Mouse (Mus musculus) cerebellum, postnatal 14 days (tissue): ENCODE data around the gene Tnpo3.

Experiments
- DNase-seq, 2 experiments: peaks; one replicate each; pipeline ENCODE4 v3.0.0; 2021; ENCODE audit warnings: mixed read lengths in 2 of 2

Gene Tnpo3

GRCm38 (mm10) chr6:29527361-29528164 lies 82.1 kb downstream of the Tnpo3 start:
- DNase-seq = no peak

GRCm38 (mm10) chr6:29526281-29527251 lies 83.1 kb downstream of the Tnpo3 start, which contains the start of gene Irf5:
TSS of gene Irf5 (plus strand) at chr6:29526625.
- DNase-seq = peak; percentile 17 to 30

- peak in 1 of 2 experiments; percentile 55 for DNase-seq
These were observed 84.4 kb downstream of the Tnpo3 start for GRCm38 (mm10) chr6:29525256-29525655.

GRCm38 (mm10) chr6:29524034-29524489 lies 85.6 kb downstream of the Tnpo3 start:
- DNase-seq = no peak

GRCm38 (mm10) chr6:29523301-29524033 lies 86.2 kb downstream of the Tnpo3 start:
- DNase-seq = no peak

- no peak for DNase-seq
These were observed 86.9 kb downstream of the Tnpo3 start for GRCm38 (mm10) chr6:29522626-29523300.

- peak; percentile 39 to 55 for DNase-seq
These were observed 92.5 kb downstream of the Tnpo3 start for GRCm38 (mm10) chr6:29517139-29517538.

- DNase-seq = no peak
These were observed 96.4 kb downstream of the Tnpo3 start for GRCm38 (mm10) chr6:29513284-29513683.

- no peak for DNase-seq
These were observed 100.6 kb downstream of the Tnpo3 start for GRCm38 (mm10) chr6:29509086-29509485.

GRCm38 (mm10) chr6:29507447-29508309 lies 102.0 kb downstream of the Tnpo3 start, which contains the start of gene Kcp:
TSS of gene Kcp (minus strand) at chr6:29507952.
- peak in 1 of 2 experiments; percentile 20 for DNase-seq

GRCm38 (mm10) chr6:29506834-29507233 lies 102.9 kb downstream of the Tnpo3 start:
- DNase-seq = no peak

- DNase-seq = no peak
These were observed 104.2 kb downstream of the Tnpo3 start for GRCm38 (mm10) chr6:29505493-29505892.

GRCm38 (mm10) chr6:29501599-29501998 lies 108.1 kb downstream of the Tnpo3 start:
- peak in 1 of 2 experiments; percentile 13 for DNase-seq

GRCm38 (mm10) chr6:29500810-29501209 lies 108.9 kb downstream of the Tnpo3 start:
- DNase-seq = no peak

- DNase-seq = no peak
These were observed 109.5 kb downstream of the Tnpo3 start for GRCm38 (mm10) chr6:29500177-29500576.

- no peak for DNase-seq
These were observed 111.9 kb downstream of the Tnpo3 start for GRCm38 (mm10) chr6:29497791-29498190.

GRCm38 (mm10) chr6:29496270-29496669 lies 113.4 kb downstream of the Tnpo3 start:
- no peak for DNase-seq

GRCm38 (mm10) chr6:29494101-29494500 lies 115.6 kb downstream of the Tnpo3 start:
- no peak for DNase-seq
